Mouse (Mus musculus) neural tube, embryonic 11.5 days (tissue): ENCODE measurements around the gene Grik3. TPM values are rescaled to one million over a fixed set of nuclear protein-coding genes. Genes with fewer than 3 reads are reported as not detected.

Experiments used
- ATAC-seq: fragments of 200-750 bp; cut with Nextera tagmentation; 2 replicates; pipeline ENCODE4 v1.8.0; 2017; ENCODE audit warnings: moderate number of reproducible peaks, mild to moderate bottlenecking, moderate TSS enrichment, moderate library complexity; ENCODE audit not compliant: insufficient read depth, low FRiP score, low TSS enrichment
- DNase-seq: peaks from one replicate; pipeline ENCODE4 v3.0.0-alpha.2; 2015; ENCODE audit warnings: low spot score
- H3K27ac ChIP-seq: fragments of 300-500 bp; sonication (generic); 2 replicates; pipeline ENCODE4 v1.5.1; 2014; ENCODE audit warnings: low read depth, mild to moderate bottlenecking, low read length
- H3K27me3 ChIP-seq: fragments of 300-500 bp; sonication (generic); 2 replicates; pipeline ENCODE4 v1.6.1; 2014; ENCODE audit warnings: mild to moderate bottlenecking, low read length, mixed read lengths; ENCODE audit not compliant: control insufficient read depth, insufficient read depth
- H3K36me3 ChIP-seq: fragments of 300-500 bp; sonication (generic); 2 replicates; pipeline ENCODE4 v1.6.1; 2014; ENCODE audit warnings: mild to moderate bottlenecking, low read length, moderate library complexity, mixed read lengths; ENCODE audit not compliant: control insufficient read depth, insufficient read depth
- H3K4me1 ChIP-seq: fragments of 300-500 bp; sonication (generic); 2 replicates; pipeline ENCODE4 v1.6.1; 2014; ENCODE audit warnings: low read length, mixed read lengths; ENCODE audit not compliant: control insufficient read depth, insufficient read depth
- H3K4me2 ChIP-seq: fragments of 300-500 bp; sonication (generic); 2 replicates; pipeline ENCODE4 v1.6.1; 2014; ENCODE audit warnings: low read depth, mild to moderate bottlenecking, moderate library complexity
- H3K4me3 ChIP-seq: fragments of 300-500 bp; sonication (generic); 2 replicates; pipeline ENCODE4 v1.5.1; 2014; ENCODE audit warnings: low read depth, low read length
- H3K9ac ChIP-seq: fragments of 300-500 bp; sonication (generic); 2 replicates; pipeline ENCODE4 v1.6.1; 2014; ENCODE audit warnings: mild to moderate bottlenecking, low read length
- H3K9me3 ChIP-seq: fragments of 300-500 bp; sonication (generic); 2 replicates; pipeline ENCODE4 v1.6.1; 2016; ENCODE audit warnings: low read length; ENCODE audit not compliant: control insufficient read depth
- WGBS: fragments of 180-500 bp; shearing (Covaris S2); extraction: QIAGEN DNeasy Blood & Tissue Kit; methylation state at CpG from one replicate; pipeline ENCODE4 v1.1.7; 2014; 5-methylcytosine and 5-hydroxymethylcytosine counted together
- polyA plus RNA-seq: library from polyadenylated mRNA; unstranded; fragments of >200 nt; fragmentation: Nextera tagmentation; extraction: Ambion mirVana; gene quantifications from 2 replicates; pipeline ENCODE4 v1.2.1, GENCODE M21; 2014

The Grik3 gene
- polyA plus RNA-seq, 1 experiment from 2014 or later, result 1.3 TPM

- H3K9ac ChIP-seq, result no peak overlapping the region
- no peak overlapping the region for H3K4me3 ChIP-seq
- DNase-seq (no peak), ATAC-seq (no peak)
- no peaks in the 10 kb centered on the region for H3K4me1 ChIP-seq
- no peaks in the 10 kb centered on the region for H3K27me3 ChIP-seq
- no peak overlapping the region for H3K27ac ChIP-seq
- H3K9me3 ChIP-seq, result no peaks in the 10 kb centered on the region
- H3K36me3 ChIP-seq, result no peaks in the 10 kb centered on the region
- H3K4me2 ChIP-seq, result no peak overlapping the region
- 82% methylated on average over 8 of the region's 8 CpGs for WGBS
Observed at GRCm38 (mm10) chr4:125618524-125619320, 128.2 kb downstream of the Grik3 start.

- no peak overlapping the region for H3K27ac ChIP-seq
- H3K4me3 ChIP-seq, result no peak overlapping the region
- WGBS, result 93% methylated on average over 9 of the region's 9 CpGs
- no peaks in the 10 kb centered on the region for H3K4me1 ChIP-seq
- no peak overlapping the region for H3K9ac ChIP-seq
- no peak for DNase-seq
- H3K4me2 ChIP-seq, result no peak overlapping the region
- no peak for ATAC-seq
- no peaks in the 10 kb centered on the region for H3K9me3 ChIP-seq
- H3K27me3 ChIP-seq, result no peaks in the 10 kb centered on the region
- no peaks in the 10 kb centered on the region for H3K36me3 ChIP-seq
Observed at GRCm38 (mm10) chr4:125624885-125625678, 134.6 kb downstream of the Grik3 start.

- H3K27ac ChIP-seq, result no peak overlapping the region
- H3K4me3 ChIP-seq, result no peak overlapping the region
- H3K9ac ChIP-seq, result no peak overlapping the region
- no peaks in the 10 kb centered on the region for H3K9me3 ChIP-seq
- H3K27me3 ChIP-seq, result no peaks in the 10 kb centered on the region
- WGBS, result 91% methylated on average over 4 of the region's 4 CpGs
- no peak overlapping the region for H3K4me2 ChIP-seq
- no peak for DNase-seq
- no peaks in the 10 kb centered on the region for H3K4me1 ChIP-seq
- H3K36me3 ChIP-seq, result no peaks in the 10 kb centered on the region
- ATAC-seq, result no peak
Observed at GRCm38 (mm10) chr4:125629544-125629943, 139.0 kb downstream of the Grik3 start.

GRCm38 (mm10) chr4:125635037-125635436 is 144.5 kb downstream of the Grik3 start:
- Histone ChIP-seq H3K4me1 (no peaks in the 10 kb centered on the region), H3K9me3 (no peaks in the 10 kb centered on the region), H3K27ac (no peak overlapping the region), H3K27me3 (no peaks in the 10 kb centered on the region), H3K9ac (no peak overlapping the region), H3K4me3 (no peak overlapping the region), H3K36me3 (no peaks in the 10 kb centered on the region), H3K4me2 (no peak overlapping the region)
- ATAC-seq (no peak), DNase-seq (no peak)
- 86% methylated on average over 11 of the region's 11 CpGs for WGBS

- ATAC-seq (no peak), DNase-seq (no peak)
- no peak overlapping the region for H3K4me3 ChIP-seq
- H3K4me2 ChIP-seq, result no peak overlapping the region
- H3K9ac ChIP-seq, result no peak overlapping the region
- 82% methylated on average over 13 of the region's 13 CpGs for WGBS
- H3K27ac ChIP-seq, result no peak overlapping the region
- no peaks in the 10 kb centered on the region for H3K27me3 ChIP-seq
- no peaks in the 10 kb centered on the region for H3K9me3 ChIP-seq
- H3K4me1 ChIP-seq, result no peaks in the 10 kb centered on the region
- H3K36me3 ChIP-seq, result no peaks in the 10 kb centered on the region
Observed at GRCm38 (mm10) chr4:125636616-125637304, 146.3 kb downstream of the Grik3 start.

- DNase-seq (no peak), ATAC-seq (no peak)
- Histone ChIP-seq H3K9ac (no peak overlapping the region), H3K36me3 (no peaks in the 10 kb centered on the region), H3K27me3 (no peaks in the 10 kb centered on the region), H3K27ac (no peak overlapping the region), H3K4me2 (no peak overlapping the region), H3K4me3 (no peak overlapping the region), H3K9me3 (no peaks in the 10 kb centered on the region), H3K4me1 (no peaks in the 10 kb centered on the region)
- WGBS, result 89% methylated on average over 13 of the region's 13 CpGs
Observed at GRCm38 (mm10) chr4:125637364-125637763, 146.9 kb downstream of the Grik3 start.

- ATAC-seq (no peak), DNase-seq (no peak)
- Histone ChIP-seq H3K4me2 (no peak overlapping the region), H3K4me3 (no peak overlapping the region), H3K9ac (no peak overlapping the region), H3K9me3 (no peaks in the 10 kb centered on the region), H3K4me1 (no peaks in the 10 kb centered on the region), H3K36me3 (no peaks in the 10 kb centered on the region), H3K27me3 (no peaks in the 10 kb centered on the region), H3K27ac (no peak overlapping the region)
- WGBS, result 84% methylated on average over 9 of the region's 9 CpGs
Observed at GRCm38 (mm10) chr4:125640520-125640919, 150.0 kb downstream of the Grik3 start.

- no peaks in the 10 kb centered on the region for H3K36me3 ChIP-seq
- no peak overlapping the region for H3K27ac ChIP-seq
- 84% methylated on average over 15 of the region's 15 CpGs for WGBS
- no peaks in the 10 kb centered on the region for H3K9me3 ChIP-seq
- H3K4me2 ChIP-seq, result no peak overlapping the region
- no peak overlapping the region for H3K9ac ChIP-seq
- H3K4me1 ChIP-seq, result no peaks in the 10 kb centered on the region
- H3K4me3 ChIP-seq, result no peak overlapping the region
- DNase-seq, result no peak
- ATAC-seq, result no peak
- H3K27me3 ChIP-seq, result no peaks in the 10 kb centered on the region
Observed at GRCm38 (mm10) chr4:125640921-125641663, 150.6 kb downstream of the Grik3 start.
